Mouse (Mus musculus): ENCODE results near the gene Arhgap31.

Gene Arhgap31

DNA sequence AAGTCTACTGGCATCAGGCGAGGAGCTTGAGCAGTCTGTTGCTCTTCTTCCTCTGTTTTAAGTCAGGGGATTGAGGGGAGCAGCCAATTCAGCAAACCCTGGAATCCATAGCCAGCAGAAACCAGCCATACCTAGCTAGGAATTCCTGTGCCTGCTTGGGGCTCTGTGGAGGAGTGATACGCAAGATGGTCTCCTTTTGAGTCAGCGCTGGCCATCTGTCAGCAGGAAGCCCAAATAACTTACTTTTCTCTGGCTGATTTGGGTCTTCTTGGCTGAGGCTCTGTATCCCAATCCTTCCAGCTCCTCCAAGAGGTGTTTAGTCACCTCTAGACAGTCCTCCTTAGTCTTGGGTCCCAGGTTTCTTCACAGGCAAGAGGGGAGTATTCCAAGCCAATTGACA, 157.1 kb downstream of the Arhgap31 start:
- DNase-seq (ENCODE audit: extremely low read depth, insufficient read length, low spot score) = no peak

DNA sequence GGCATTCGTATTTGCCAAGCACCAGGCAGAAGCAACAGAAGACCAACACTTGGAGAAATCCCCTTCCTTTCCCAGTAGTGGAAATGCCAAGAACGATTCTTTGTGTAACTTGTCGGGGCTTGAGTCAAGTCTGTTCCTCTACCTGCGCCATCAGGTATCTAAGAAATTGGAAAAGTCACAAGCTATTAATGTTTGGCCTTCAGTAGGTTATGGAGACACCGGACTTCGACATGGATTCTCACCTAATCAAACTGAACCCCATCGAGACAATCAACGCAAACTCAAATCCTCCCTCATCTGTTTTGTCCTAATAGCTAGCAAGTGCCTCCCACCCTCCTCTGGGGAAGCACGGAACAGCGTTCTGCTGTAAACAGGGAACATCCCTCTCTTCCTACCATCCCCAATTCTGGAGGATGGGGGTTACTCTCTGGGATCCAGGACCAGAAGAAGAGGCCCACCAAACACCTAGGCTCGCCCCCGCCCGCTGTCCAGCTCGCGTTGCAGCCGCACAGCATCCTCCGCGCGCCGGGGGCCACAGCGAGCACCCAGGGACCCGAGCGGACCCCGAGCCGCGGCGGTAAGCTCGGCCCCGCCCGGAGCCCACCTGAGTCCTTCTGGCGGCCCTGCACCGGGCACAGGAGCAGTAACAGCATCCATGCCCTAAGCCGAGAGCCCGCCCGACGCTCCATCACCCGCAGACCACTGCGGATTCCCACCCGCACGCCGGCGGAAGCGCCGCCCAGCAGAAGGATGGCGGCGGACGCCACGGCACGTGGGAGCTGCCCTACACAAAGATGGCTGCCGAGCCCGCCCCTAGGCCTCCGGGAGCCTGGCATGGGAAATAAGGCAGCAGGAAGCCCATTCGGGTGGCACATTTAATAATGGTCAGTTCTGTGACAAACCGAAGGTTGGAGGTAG, 163.3 kb downstream of the Arhgap31 start, which contains the start of gene Poglut1:
Poglut1 (minus strand) TSS at position 780 of the 918 bp plus-strand sequence.
- peak; percentile 80 for DNase-seq (ENCODE audit: extremely low read depth, insufficient read length, low spot score)

All from 3134 (cell line).